Mouse (Mus musculus): ENCODE measurements around the gene Stx18. TPM values are rescaled to one million over a fixed set of nuclear protein-coding genes. Genes with fewer than 3 reads are reported as not detected.
A peak's percentile ranks its signal among the peaks of the same experiment; 100 is the strongest.

Stx18 gene
- total RNA-seq (2014; rRNA removed; ENCODE audit: low replicate concordance) (15.7 and 17.5 TPM in 2 replicates), polyA plus RNA-seq (2015; fragmentation: Nextera tagmentation; extraction: Ambion mirVana) (25.6 and 25.8 TPM in 2 replicates)

GRCm38 (mm10) chr5:38038710-38039592, at the start of gene Stx18:
TSS of gene Stx18 (plus strand) at chr5:38038742.
- Histone ChIP-seq H3K36me3 (replicated peaks; ENCODE audit: control insufficient read depth, insufficient read depth, low read length) (no peaks in the 10 kb centered on the region), H3K27ac (ENCODE audit: low read depth) (peak within 1 kb of the TSS; percentile 74), H3K9ac (replicated peaks; ENCODE audit: low read depth, low read length) (peak within 1 kb of the TSS; percentile 92), H3K9me3 (replicated peaks; ENCODE audit: control insufficient read depth, low read length) (no peaks in the 10 kb centered on the region), H3K4me2 (ENCODE audit: low read depth, low read length) (peak within 1 kb of the TSS; percentile 94), H3K27me3 (ENCODE audit: control insufficient read depth, insufficient read depth, low read length) (no peaks in the 10 kb centered on the region), H3K4me1 (ENCODE audit: control insufficient read depth, insufficient read depth) (peaks cover 5% of the 10 kb centered on the region; the same call in 1 of the 2 replicates), H3K4me3 (ENCODE audit: low read depth, low read length) (peak within 1 kb of the TSS; percentile 96)
- TF ChIP-seq CTCF (IDR thresholded peaks at IDR 0.05; ENCODE audit: low read depth) = no peak
- TF ChIP-seq EP300 (IDR thresholded peaks at IDR 0.05; ENCODE audit: low read depth) = no peak; the same call in 1 of the 2 replicates
- ATAC-seq (ENCODE audit: insufficient read depth, low read depth) (peak; percentile 93), DNase-seq (ENCODE audit: low spot score) (peak; percentile 87)
- WGBS = under 1% methylated on average over 57 of the region's 57 CpGs

GRCm38 (mm10) chr5:37992346-37992745, 46.2 kb upstream of the Stx18 start:
- Histone ChIP-seq H3K9ac (replicated peaks; ENCODE audit: low read depth, low read length) (no peak overlapping the region), H3K4me2 (ENCODE audit: low read depth, low read length) (no peak overlapping the region), H3K36me3 (replicated peaks; ENCODE audit: control insufficient read depth, insufficient read depth, low read length) (no peaks in the 10 kb centered on the region), H3K4me3 (ENCODE audit: low read depth, low read length) (no peak overlapping the region), H3K27me3 (ENCODE audit: control insufficient read depth, insufficient read depth, low read length) (no peaks in the 10 kb centered on the region), H3K4me1 (ENCODE audit: control insufficient read depth, insufficient read depth) (no peaks in the 10 kb centered on the region), H3K9me3 (replicated peaks; ENCODE audit: control insufficient read depth, low read length) (no peaks in the 10 kb centered on the region), H3K27ac (ENCODE audit: low read depth) (no peak overlapping the region)
- ATAC-seq (ENCODE audit: insufficient read depth, low read depth) (no peak), DNase-seq (ENCODE audit: low spot score) (no peak)
- 61% methylated on average over 5 of the region's 5 CpGs for WGBS
- TF ChIP-seq EP300 (IDR thresholded peaks at IDR 0.05; ENCODE audit: low read depth) (no peak), CTCF (IDR thresholded peaks at IDR 0.05; ENCODE audit: low read depth) (no peak)

GRCm38 (mm10) chr5:37998805-37999204, 39.7 kb upstream of the Stx18 start:
- H3K27ac ChIP-seq (ENCODE audit: low read depth) = no peak overlapping the region
- no peak overlapping the region for H3K4me2 ChIP-seq (ENCODE audit: low read depth, low read length)
- H3K36me3 ChIP-seq (replicated peaks; ENCODE audit: control insufficient read depth, insufficient read depth, low read length) = no peaks in the 10 kb centered on the region
- no peaks in the 10 kb centered on the region for H3K9me3 ChIP-seq (replicated peaks; ENCODE audit: control insufficient read depth, low read length)
- no peaks in the 10 kb centered on the region for H3K27me3 ChIP-seq (ENCODE audit: control insufficient read depth, insufficient read depth, low read length)
- ATAC-seq (ENCODE audit: insufficient read depth, low read depth) (no peak), DNase-seq (ENCODE audit: low spot score) (no peak)
- TF ChIP-seq CTCF (IDR thresholded peaks at IDR 0.05; ENCODE audit: low read depth) (no peak), EP300 (IDR thresholded peaks at IDR 0.05; ENCODE audit: low read depth) (no peak)
- no peak overlapping the region for H3K4me3 ChIP-seq (ENCODE audit: low read depth, low read length)
- no peak overlapping the region for H3K9ac ChIP-seq (replicated peaks; ENCODE audit: low read depth, low read length)
- H3K4me1 ChIP-seq (ENCODE audit: control insufficient read depth, insufficient read depth) = no peaks in the 10 kb centered on the region
- 67% methylated on average over 2 of the region's 2 CpGs for WGBS

GRCm38 (mm10) chr5:38002573-38002972, 36.0 kb upstream of the Stx18 start:
- H3K27ac ChIP-seq (ENCODE audit: low read depth) = no peak overlapping the region
- TF ChIP-seq CTCF (IDR thresholded peaks at IDR 0.05; ENCODE audit: low read depth) = no peak
- TF ChIP-seq EP300 (IDR thresholded peaks at IDR 0.05; ENCODE audit: low read depth) = no peak
- H3K36me3 ChIP-seq (replicated peaks; ENCODE audit: control insufficient read depth, insufficient read depth, low read length) = no peaks in the 10 kb centered on the region
- no peaks in the 10 kb centered on the region for H3K27me3 ChIP-seq (ENCODE audit: control insufficient read depth, insufficient read depth, low read length)
- no peak overlapping the region for H3K4me3 ChIP-seq (ENCODE audit: low read depth, low read length)
- no peak overlapping the region for H3K9ac ChIP-seq (replicated peaks; ENCODE audit: low read depth, low read length)
- no peaks in the 10 kb centered on the region for H3K9me3 ChIP-seq (replicated peaks; ENCODE audit: control insufficient read depth, low read length)
- WGBS = 65% methylated on average over 4 of the region's 4 CpGs
- DNase-seq (ENCODE audit: low spot score) (no peak), ATAC-seq (ENCODE audit: insufficient read depth, low read depth) (no peak)
- H3K4me1 ChIP-seq (ENCODE audit: control insufficient read depth, insufficient read depth) = no peaks in the 10 kb centered on the region
- no peak overlapping the region for H3K4me2 ChIP-seq (ENCODE audit: low read depth, low read length)

- ATAC-seq (ENCODE audit: insufficient read depth, low read depth) = no peak
- Histone ChIP-seq H3K9ac (replicated peaks; ENCODE audit: low read depth, low read length) (no peak overlapping the region), H3K4me1 (ENCODE audit: control insufficient read depth, insufficient read depth) (no peaks in the 10 kb centered on the region), H3K4me3 (ENCODE audit: low read depth, low read length) (no peak overlapping the region), H3K36me3 (replicated peaks; ENCODE audit: control insufficient read depth, insufficient read depth, low read length) (no peaks in the 10 kb centered on the region), H3K27me3 (ENCODE audit: control insufficient read depth, insufficient read depth, low read length) (no peaks in the 10 kb centered on the region), H3K9me3 (replicated peaks; ENCODE audit: control insufficient read depth, low read length) (no peaks in the 10 kb centered on the region), H3K4me2 (ENCODE audit: low read depth, low read length) (no peak overlapping the region), H3K27ac (ENCODE audit: low read depth) (no peak overlapping the region)
- DNase-seq (ENCODE audit: low spot score) = no peak
- TF ChIP-seq EP300 (IDR thresholded peaks at IDR 0.05; ENCODE audit: low read depth) (no peak), CTCF (IDR thresholded peaks at IDR 0.05; ENCODE audit: low read depth) (no peak)
- WGBS = 72% methylated on average over 5 of the region's 5 CpGs
Observed at GRCm38 (mm10) chr5:38004746-38005145, 33.8 kb upstream of the Stx18 start.
